Mouse (Mus musculus) intestine, embryonic 16.5 days (tissue): ENCODE data around the gene Cdc16. TPM values are rescaled to one million over a fixed set of nuclear protein-coding genes. Genes with fewer than 3 reads are reported as not detected.
"Not testable (repeated sequence)": the region's sequence is repeated elsewhere in the genome, so short reads cannot be mapped to it uniquely, and the experiment has no call there.

Source experiments
- ATAC-seq: fragments of 200-750 bp; cut with Nextera tagmentation; 2 replicates; pipeline ENCODE4 v1.8.0; 2017; ENCODE audit warnings: moderate TSS enrichment, moderate library complexity
- H3K27ac ChIP-seq: fragments of 300-500 bp; sonication (generic); 2 replicates; pipeline ENCODE4 v1.5.1; 2014; ENCODE audit warnings: mild to moderate bottlenecking, low read length
- H3K27me3 ChIP-seq: fragments of 300-500 bp; sonication (generic); replicated peaks from 2 replicates; pipeline ENCODE4 v1.6.1; 2014; ENCODE audit warnings: low read length, control low read depth, mixed read lengths; ENCODE audit not compliant: control insufficient read depth, insufficient read depth
- H3K36me3 ChIP-seq: fragments of 300-500 bp; sonication (generic); 2 replicates; pipeline ENCODE4 v1.6.1; 2014; ENCODE audit warnings: low read length, control low read depth; ENCODE audit not compliant: control insufficient read depth, insufficient read depth
- H3K4me1 ChIP-seq: fragments of 300-500 bp; sonication (generic); 2 replicates; pipeline ENCODE4 v1.6.1; 2014; ENCODE audit warnings: low read length, control low read depth, mixed read lengths; ENCODE audit not compliant: control insufficient read depth, insufficient read depth
- H3K4me2 ChIP-seq: fragments of 300-500 bp; sonication (generic); 2 replicates; pipeline ENCODE4 v1.6.1; 2014; ENCODE audit warnings: low read depth, low read length, control low read depth
- H3K4me3 ChIP-seq: fragments of 300-500 bp; sonication (generic); 2 replicates; pipeline ENCODE4 v1.5.1; 2014; ENCODE audit warnings: mild to moderate bottlenecking, low read length
- H3K9ac ChIP-seq: fragments of 300-500 bp; sonication (generic); 2 replicates; pipeline ENCODE4 v1.6.1; 2014; ENCODE audit warnings: low read depth, low read length
- H3K9me3 ChIP-seq: fragments of 300-500 bp; sonication (generic); 2 replicates; pipeline ENCODE4 v1.6.1; 2016; ENCODE audit warnings: low read length, control low read depth; ENCODE audit not compliant: control insufficient read depth
- WGBS: fragments of 180-500 bp; shearing (Covaris S2); extraction: QIAGEN DNeasy Blood & Tissue Kit; methylation state at CpG from one replicate; pipeline ENCODE4 v1.1.7; 2014; 5-methylcytosine and 5-hydroxymethylcytosine counted together
- polyA plus RNA-seq: library from polyadenylated mRNA; unstranded; fragments of >200 nt; fragmentation: Nextera tagmentation; extraction: Ambion mirVana; gene quantifications from 2 replicates; pipeline ENCODE4 v1.2.1, GENCODE M21; 2015

Cdc16 gene
- 102 and 112 TPM in 2 replicates for polyA plus RNA-seq

DNA sequence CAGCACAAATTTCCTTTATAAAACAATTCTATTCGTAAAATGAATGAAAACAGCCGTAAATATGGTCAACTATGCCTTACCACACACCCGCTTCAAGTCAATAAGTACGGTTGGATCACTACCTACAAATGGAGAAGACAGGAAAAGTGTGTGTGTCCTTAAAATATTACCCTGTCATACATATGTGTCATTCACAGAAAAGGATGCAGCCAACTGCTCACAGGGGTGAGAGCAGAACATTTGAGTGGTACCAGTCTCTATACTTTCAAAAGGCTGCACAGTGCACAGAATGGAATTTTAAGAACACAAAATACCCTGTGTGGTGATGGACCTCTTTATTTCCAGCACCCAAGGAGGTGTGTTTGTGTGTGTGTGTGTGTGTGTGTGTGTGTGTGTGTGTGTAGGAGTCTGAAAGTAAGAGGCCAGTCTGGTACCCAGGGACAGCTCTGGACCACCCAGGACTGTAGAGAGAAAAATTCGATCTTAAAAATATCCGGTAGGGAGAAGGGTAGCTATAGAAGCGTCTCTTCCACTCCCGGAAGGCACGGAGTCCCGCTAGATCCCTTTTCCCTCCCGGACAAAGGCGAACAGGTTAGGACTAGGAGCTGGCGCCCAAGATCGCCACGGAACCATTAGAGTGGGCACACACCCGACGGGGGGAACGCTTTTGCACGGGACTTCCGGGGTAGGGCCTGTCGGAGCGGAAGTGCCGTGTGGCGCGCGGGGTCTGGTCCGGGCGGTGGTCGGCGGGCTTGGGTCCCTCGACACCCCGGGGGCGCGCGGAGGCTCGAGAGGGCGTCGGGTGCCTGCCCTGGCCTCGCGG, at the start of gene Cdc16:
TSS of gene Cdc16 (plus strand) at position 695 of the 823 bp plus-strand sequence.
- Histone ChIP-seq H3K27me3 (no peaks in the 10 kb centered on the region), H3K9ac (peak within 1 kb of the TSS; percentile 100), H3K4me3 (peak within 1 kb of the TSS; percentile 98), H3K4me2 (peak within 1 kb of the TSS; percentile 73), H3K36me3 (peaks cover 6% of the 10 kb centered on the region; the same call in 1 of the 2 replicates), H3K27ac (peak within 1 kb of the TSS; percentile 90), H3K4me1 (peaks cover 16% of the 10 kb centered on the region; the same call in 1 of the 2 replicates), H3K9me3 (no peaks in the 10 kb centered on the region)
- peak; percentile 90 for ATAC-seq
- 6% methylated on average over 40 of the region's 40 CpGs for WGBS

DNA sequence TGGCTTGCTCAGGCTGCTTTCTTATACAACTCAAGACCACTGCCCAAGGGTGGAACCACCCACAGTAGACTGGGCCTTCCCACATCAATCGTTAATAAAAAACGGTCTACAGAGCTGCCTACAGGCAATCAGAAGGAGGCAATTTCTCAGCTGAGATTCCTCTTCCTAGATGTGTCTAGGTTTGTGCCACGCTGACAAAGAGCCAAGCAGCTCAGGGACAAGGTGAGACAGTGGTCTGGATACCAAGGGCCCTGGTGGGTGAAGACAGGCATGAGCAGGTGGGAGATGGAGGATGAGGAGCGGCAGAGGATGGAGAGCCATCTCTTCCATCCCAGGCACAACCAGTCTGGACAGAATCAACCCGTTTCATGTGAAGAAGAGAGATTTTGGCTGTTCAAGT, 49.0 kb upstream of the Cdc16 start:
- no peaks in the 10 kb centered on the region for H3K36me3 ChIP-seq
- no peak overlapping the region for H3K9ac ChIP-seq
- H3K4me2 ChIP-seq = no peak overlapping the region
- H3K27me3 ChIP-seq = no peaks in the 10 kb centered on the region
- peaks cover 5% of the 10 kb centered on the region; the same call in 1 of the 2 replicates for H3K4me1 ChIP-seq
- H3K9me3 ChIP-seq = no peaks in the 10 kb centered on the region
- no peak for ATAC-seq
- no peak overlapping the region for H3K27ac ChIP-seq
- 89% methylated on average over 5 of the region's 5 CpGs for WGBS
- H3K4me3 ChIP-seq = no peak overlapping the region

DNA sequence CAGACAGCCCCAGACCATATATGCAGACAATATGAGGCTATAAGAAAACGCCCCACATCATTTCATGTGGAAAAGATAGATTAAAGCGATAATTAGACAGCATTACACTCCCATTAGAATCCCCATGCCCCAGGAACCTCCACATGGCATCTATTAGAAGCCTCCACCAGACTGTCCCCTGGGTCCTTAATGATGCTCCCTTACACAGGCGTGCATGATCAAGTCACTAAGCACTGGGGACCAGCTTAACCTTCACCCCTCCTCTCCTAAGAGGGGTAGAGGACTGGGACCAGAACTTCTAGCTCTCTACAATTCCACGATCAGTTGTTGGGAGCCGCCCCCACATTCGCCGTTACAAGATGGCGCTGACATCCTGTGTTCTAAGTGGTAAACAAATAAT, 38.5 kb upstream of the Cdc16 start:
- no peak overlapping the region for H3K9ac ChIP-seq
- H3K36me3 ChIP-seq = no peaks in the 10 kb centered on the region
- no peak overlapping the region for H3K4me3 ChIP-seq
- no peaks in the 10 kb centered on the region for H3K27me3 ChIP-seq
- WGBS = 90% methylated on average over 8 of the region's 8 CpGs
- H3K27ac ChIP-seq = no peak overlapping the region
- no peak for ATAC-seq
- H3K9me3 ChIP-seq = no peaks in the 10 kb centered on the region
- no peaks in the 10 kb centered on the region for H3K4me1 ChIP-seq
- no peak overlapping the region for H3K4me2 ChIP-seq

DNA sequence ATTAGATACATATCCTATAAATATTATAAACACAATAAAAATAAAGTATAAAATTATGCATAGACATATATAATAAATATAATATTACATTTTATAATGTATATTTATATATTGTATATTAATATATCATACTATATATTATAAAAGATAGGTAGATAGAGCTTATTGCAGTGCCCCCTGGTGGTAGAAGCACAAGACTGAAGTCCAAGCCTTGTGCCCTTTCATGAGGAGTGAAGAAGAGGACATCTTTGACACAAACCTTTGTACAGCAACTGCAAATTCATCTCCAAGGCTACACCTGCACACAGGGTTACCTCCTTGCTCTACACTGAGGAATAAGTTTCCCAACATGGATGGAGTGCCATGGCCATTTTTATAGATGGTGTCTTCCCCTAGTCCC, 31.8 kb upstream of the Cdc16 start:
- H3K4me3 ChIP-seq = no peak overlapping the region
- ATAC-seq = no peak
- H3K4me1 ChIP-seq = no peaks in the 10 kb centered on the region
- no peak overlapping the region for H3K4me2 ChIP-seq
- no peaks in the 10 kb centered on the region for H3K36me3 ChIP-seq
- H3K9ac ChIP-seq = no peak overlapping the region
- H3K27ac ChIP-seq = no peak overlapping the region
- no peaks in the 10 kb centered on the region for H3K9me3 ChIP-seq
- H3K27me3 ChIP-seq = no peaks in the 10 kb centered on the region

DNA sequence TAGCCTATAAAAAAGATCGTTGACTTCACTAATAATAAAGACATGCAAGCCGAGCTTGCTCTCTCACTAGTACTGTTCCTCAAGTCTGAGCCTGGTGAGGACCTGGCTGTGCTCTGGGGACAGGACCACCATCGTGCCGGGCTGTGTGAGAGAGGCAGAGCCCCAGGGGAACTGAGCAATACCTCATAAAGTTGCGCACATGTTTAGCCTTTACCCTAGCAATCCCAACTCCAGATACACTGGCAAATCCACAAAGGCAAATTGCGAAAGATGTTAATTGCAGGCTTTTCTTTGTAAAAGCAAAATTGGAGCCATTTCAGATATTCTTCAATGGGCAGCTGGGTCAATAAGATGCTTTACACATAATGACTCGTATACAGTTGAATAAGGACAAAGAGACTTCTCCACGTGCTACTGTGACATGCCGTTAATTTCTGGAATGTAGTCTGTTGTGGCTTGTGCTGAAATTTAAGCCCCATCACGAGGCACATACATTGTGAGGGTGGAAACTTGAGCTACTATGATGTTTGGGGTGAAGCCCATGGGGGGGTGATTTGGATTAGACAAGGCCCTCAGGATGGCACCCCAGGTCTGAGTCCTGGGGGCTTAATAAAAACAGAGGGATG, 29.9 kb upstream of the Cdc16 start:
- Histone ChIP-seq H3K4me1 (no peaks in the 10 kb centered on the region), H3K9ac (no peak overlapping the region), H3K4me3 (no peak overlapping the region), H3K36me3 (no peaks in the 10 kb centered on the region), H3K4me2 (no peak overlapping the region), H3K27ac (no peak overlapping the region), H3K9me3 (no peaks in the 10 kb centered on the region), H3K27me3 (no peaks in the 10 kb centered on the region)
- ATAC-seq = no peak
- 62% methylated on average over 10 of the region's 10 CpGs for WGBS

DNA sequence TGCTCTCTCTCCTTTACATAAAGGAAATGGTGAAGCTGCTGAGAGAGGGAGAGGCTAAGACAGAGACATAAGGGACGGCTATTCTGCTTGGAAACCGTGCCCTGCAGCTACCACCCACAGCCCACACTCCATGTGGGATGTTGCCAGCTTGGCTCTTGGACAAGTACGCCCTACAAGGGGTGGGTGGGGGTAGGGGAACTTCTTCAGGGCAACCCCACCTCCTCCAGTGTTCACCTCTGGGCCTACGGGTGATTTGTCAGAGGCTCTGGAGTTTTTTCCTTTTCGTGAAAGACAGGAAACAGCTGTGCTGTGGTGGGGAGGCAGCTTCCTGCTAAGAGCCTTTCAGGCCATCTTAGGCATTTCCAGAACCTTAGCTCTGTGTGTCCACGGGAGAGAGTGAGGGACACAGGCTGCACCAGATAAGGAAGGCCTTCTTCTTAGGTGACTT, 17.1 kb upstream of the Cdc16 start:
- H3K4me1 ChIP-seq = 0 out of 2 replicates have a peak, but pooled peaks cover 3% of the 10 kb centered on the region
- peak overlapping the region; percentile 25 for H3K27ac ChIP-seq
- no peaks in the 10 kb centered on the region for H3K36me3 ChIP-seq
- no peaks in the 10 kb centered on the region for H3K9me3 ChIP-seq
- no peak overlapping the region for H3K9ac ChIP-seq
- H3K27me3 ChIP-seq = no peaks in the 10 kb centered on the region
- 28% methylated on average over 6 of the region's 6 CpGs for WGBS
- H3K4me2 ChIP-seq = no peak overlapping the region
- no peak overlapping the region for H3K4me3 ChIP-seq
- peak; percentile 62; the same call in 1 of the 2 replicates for ATAC-seq

DNA sequence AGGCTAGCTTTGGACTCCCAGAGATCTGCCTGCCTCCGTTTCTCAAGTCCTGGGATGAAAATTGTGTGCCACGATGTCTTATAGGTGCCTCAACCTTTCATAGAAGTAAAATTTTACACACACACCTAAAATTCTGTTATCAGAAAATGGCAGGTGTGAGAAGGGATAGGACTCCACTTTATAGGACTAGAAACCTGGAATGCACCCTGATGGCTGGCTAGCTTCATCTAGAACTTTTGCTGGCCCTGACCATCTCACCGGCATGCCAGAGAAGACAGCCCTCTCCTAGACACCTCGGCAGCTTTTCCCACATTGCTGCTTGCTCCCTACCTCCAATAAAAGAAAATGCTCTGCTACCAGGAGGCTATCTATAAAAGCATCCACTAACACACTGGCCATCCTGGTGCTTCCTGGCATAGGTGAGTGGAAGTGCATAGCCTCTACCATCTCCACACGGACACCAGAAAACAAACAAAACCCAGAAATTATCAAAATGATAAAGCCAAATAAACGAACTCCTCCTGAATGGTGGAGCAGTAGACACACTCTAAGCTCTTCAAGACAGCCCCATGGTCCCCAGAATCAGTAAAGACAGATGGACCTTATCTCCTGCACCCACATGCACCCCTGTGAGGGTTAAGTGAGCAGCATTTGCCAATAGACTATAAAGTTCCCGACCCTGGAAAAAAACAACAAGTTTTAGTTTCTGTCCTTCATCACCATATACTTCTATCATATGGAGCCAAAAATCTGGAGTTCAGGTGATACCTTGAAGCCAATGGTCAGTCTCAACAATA, 16.5 kb upstream of the Cdc16 start:
- Histone ChIP-seq H3K9ac (no peak overlapping the region), H3K27ac (peak overlapping the region; percentile 25), H3K27me3 (no peaks in the 10 kb centered on the region), H3K9me3 (no peaks in the 10 kb centered on the region), H3K4me3 (no peak overlapping the region), H3K4me2 (no peak overlapping the region), H3K4me1 (0 out of 2 replicates have a peak, but pooled peaks cover 3% of the 10 kb centered on the region), H3K36me3 (no peaks in the 10 kb centered on the region)
- WGBS = 83% methylated on average over 7 of the region's 7 CpGs
- no peak for ATAC-seq

DNA sequence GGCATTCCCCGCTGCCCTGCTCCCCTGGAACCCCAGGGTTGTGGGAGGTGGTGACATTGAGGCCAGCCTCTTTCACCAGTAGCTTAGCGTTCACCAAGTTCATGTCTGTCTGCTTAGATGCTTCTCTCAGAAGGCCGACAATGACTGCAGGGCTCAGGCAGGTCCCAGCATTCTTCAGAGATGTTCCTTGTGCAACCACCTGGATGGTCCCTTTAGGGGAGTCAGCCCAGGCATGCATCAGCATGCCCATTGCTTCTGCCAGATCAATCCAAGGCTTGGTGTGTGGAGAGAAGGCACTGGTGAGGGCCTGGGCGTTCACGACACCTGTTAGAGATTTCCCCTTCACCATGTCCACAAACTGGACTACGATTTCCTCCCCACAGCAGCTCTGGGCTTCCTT, 11.3 kb upstream of the Cdc16 start:
- H3K9ac ChIP-seq, H3K9me3 ChIP-seq, ATAC-seq, H3K27ac ChIP-seq, H3K27me3 ChIP-seq, H3K4me2 ChIP-seq, H3K36me3 ChIP-seq, H3K4me3 ChIP-seq, H3K4me1 ChIP-seq: not testable (repeated sequence)
- 94% methylated on average over 5 of the region's 6 CpGs for WGBS

DNA sequence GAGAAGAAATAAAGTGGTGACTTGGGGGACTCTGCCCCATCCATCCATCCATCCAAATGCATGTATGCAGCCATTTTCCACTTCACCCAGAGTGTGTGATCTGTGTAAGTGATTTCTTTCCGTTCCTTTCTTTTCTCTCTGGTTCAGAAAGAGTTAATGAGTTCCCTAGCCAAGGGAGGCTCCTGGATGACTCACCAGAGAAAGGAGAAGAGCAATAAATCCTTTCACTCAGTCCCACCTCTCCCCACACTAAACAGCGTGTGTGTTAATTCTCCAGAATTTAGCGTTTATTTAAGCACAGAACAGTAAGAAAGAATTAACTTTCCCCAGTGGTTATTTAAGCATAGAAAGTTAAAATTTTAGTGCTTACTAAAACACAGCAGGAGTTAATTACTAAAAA, 9.8 kb upstream of the Cdc16 start:
- 9% methylated on average over 3 of the region's 3 CpGs for WGBS
- H3K9ac ChIP-seq = no peak overlapping the region
- no peak overlapping the region for H3K4me2 ChIP-seq
- H3K9me3 ChIP-seq = 0 out of 2 replicates have a peak, but pooled peaks cover 4% of the 10 kb centered on the region
- H3K36me3 ChIP-seq = no peaks in the 10 kb centered on the region
- H3K27ac ChIP-seq = no peak overlapping the region
- no peak overlapping the region for H3K4me3 ChIP-seq
- peaks cover 7% of the 10 kb centered on the region for H3K4me1 ChIP-seq
- ATAC-seq = peak; percentile 74
- no peaks in the 10 kb centered on the region for H3K27me3 ChIP-seq
